Mouse (Mus musculus) hindlimb bud, embryonic 11.5 days (tissue): Measurements from ENCODE around the gene Ncoa1.
"Not testable (repeated sequence)": the region's sequence is repeated elsewhere in the genome, so short reads cannot be mapped to it uniquely, and the experiment has no call there.

ENCODE experiments used
- DNase-seq: peaks from one replicate; pipeline ENCODE4 v3.0.0-alpha.2; 2012; ENCODE audit warnings: low read depth, low spot score; ENCODE audit errors: extremely low spot score

Gene Ncoa1

GRCm38 (mm10) chr12:4403206-4403605 lies 73.8 kb downstream of the Ncoa1 start:
- DNase-seq, result no peak

GRCm38 (mm10) chr12:4396221-4396620 lies 80.8 kb downstream of the Ncoa1 start:
- no peak for DNase-seq

- DNase-seq, result no peak
Measured at GRCm38 (mm10) chr12:4392590-4392989, 84.4 kb downstream of the Ncoa1 start.

GRCm38 (mm10) chr12:4392074-4392473 lies 84.9 kb downstream of the Ncoa1 start:
- DNase-seq, result no peak

- DNase-seq, result no peak
Measured at GRCm38 (mm10) chr12:4391256-4391655, 85.7 kb downstream of the Ncoa1 start.

- no peak for DNase-seq
Measured at GRCm38 (mm10) chr12:4390721-4391120, 86.3 kb downstream of the Ncoa1 start.

- DNase-seq, result no peak
Measured at GRCm38 (mm10) chr12:4386077-4386719, 90.8 kb downstream of the Ncoa1 start.

- DNase-seq, result no peak
Measured at GRCm38 (mm10) chr12:4383061-4383460, 93.9 kb downstream of the Ncoa1 start.

GRCm38 (mm10) chr12:4379298-4379957 lies 97.6 kb downstream of the Ncoa1 start:
- DNase-seq, result no peak

GRCm38 (mm10) chr12:4376475-4376874 lies 100.5 kb downstream of the Ncoa1 start:
- no peak for DNase-seq

- no peak for DNase-seq
Measured at GRCm38 (mm10) chr12:4374816-4375493, 102.0 kb downstream of the Ncoa1 start.

- DNase-seq, result no peak
Measured at GRCm38 (mm10) chr12:4371406-4371805, 105.6 kb downstream of the Ncoa1 start.

- DNase-seq, result no peak
Measured at GRCm38 (mm10) chr12:4365951-4366350, 111.0 kb downstream of the Ncoa1 start.

- DNase-seq, result no peak
Measured at GRCm38 (mm10) chr12:4359475-4359874, 117.5 kb downstream of the Ncoa1 start.

GRCm38 (mm10) chr12:4358653-4359052 lies 118.3 kb downstream of the Ncoa1 start:
- DNase-seq, result not testable (repeated sequence)

- DNase-seq, result no peak
Measured at GRCm38 (mm10) chr12:4358100-4358499, 118.9 kb downstream of the Ncoa1 start.

- DNase-seq, result no peak
Measured at GRCm38 (mm10) chr12:4356834-4357445, 120.0 kb downstream of the Ncoa1 start.

GRCm38 (mm10) chr12:4355019-4355730 lies 121.8 kb downstream of the Ncoa1 start:
- DNase-seq, result no peak

- DNase-seq, result no peak
Measured at GRCm38 (mm10) chr12:4343216-4343615, 133.8 kb downstream of the Ncoa1 start.

- DNase-seq, result no peak
Measured at GRCm38 (mm10) chr12:4342087-4342486, 134.9 kb downstream of the Ncoa1 start.

- DNase-seq, result no peak
Measured at GRCm38 (mm10) chr12:4340325-4340924, 136.6 kb downstream of the Ncoa1 start.
